ENCODE assay signal across 15 mouse cellular contexts in the genomic region with DNA sequence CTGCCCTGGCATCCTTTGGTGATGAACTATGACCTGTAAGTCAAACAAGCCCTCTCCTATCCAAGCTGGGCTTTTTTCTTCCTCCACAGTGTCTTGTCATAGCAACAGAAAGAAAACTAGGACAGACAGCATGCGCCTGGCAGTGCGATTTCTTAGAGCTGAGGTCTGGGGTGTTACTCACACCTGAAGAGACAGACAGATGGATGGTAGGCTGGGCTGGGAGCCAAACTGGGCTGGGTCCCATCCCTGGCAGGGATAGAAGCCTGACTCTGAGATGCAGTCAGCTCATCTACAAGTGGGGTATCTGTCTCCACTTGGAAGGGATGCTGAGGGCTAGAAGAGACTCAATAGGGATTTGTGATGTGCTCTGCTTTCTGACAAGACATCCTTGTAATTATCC. TPM values are rescaled to one million over a fixed set of nuclear protein-coding genes. Genes with fewer than 3 reads are reported as not detected.
A peak's percentile ranks its signal among the peaks of the same experiment; 100 is the strongest.
DNase-seq lines count a peak whose midpoint lies in the region; ATAC-seq and TF ChIP-seq lines count a peak whose summit lies in the region.
"Had no signal": no experiment of that assay in that cellular context is flagged by ENCODE, and none has a peak within 500 bp of the region (broad histone marks: within the 10 kb centered on the region; RNA-seq: fewer than 3 reads in every experiment).

No protein-coding gene starts in this region.

- H3K4me3 ChIP-seq in midbrain, postnatal 0 days (ENCODE audit: low read depth, low read length): no peak overlapping the region
- H3K4me3 ChIP-seq in midbrain, embryonic 16.5 days (ENCODE audit: low read depth, low read length): no peak overlapping the region
- no peak overlapping the region for H3K4me3 ChIP-seq in liver, postnatal 0 days (ENCODE audit: low read depth, low read length)
- H3K4me3 ChIP-seq: embryonic facial prominence, embryonic 13.5 days; layer of hippocampus, adult 2 months; liver, embryonic 13.5 days; myocyte; stomach, embryonic 15.5 days had no signal

- no peak for ATAC-seq in midbrain, postnatal 0 days (ENCODE audit: low FRiP score)
- ATAC-seq in midbrain, embryonic 16.5 days: no peak
- ATAC-seq in liver, postnatal 0 days: no peak

- no peak overlapping the region for H3K27ac ChIP-seq in midbrain, postnatal 0 days (ENCODE audit: low read depth, low read length)
- no peak overlapping the region for H3K27ac ChIP-seq in midbrain, embryonic 16.5 days (ENCODE audit: low read length)
- no peak overlapping the region for H3K27ac ChIP-seq in liver, postnatal 0 days (ENCODE audit: low read depth)
- H3K27ac ChIP-seq: embryonic facial prominence, embryonic 13.5 days; layer of hippocampus, adult 2 months; liver, embryonic 13.5 days; stomach, embryonic 15.5 days had no signal

- intact Hi-C loops in left cerebral cortex, postnatal 10 days (cut with DNase I): loop anchor here (5.0 to 10.0 kb wide), 4 partner anchors 83 to 266 kb away; no protein-coding TSS in a partner anchor

- DNase-seq in midbrain, postnatal 0 days (ENCODE audit: low spot score): peak; percentile 68
- DNase-seq in cerebellum, postnatal 14 days: peak; percentile 96 to 97
- peak; percentile 67 to 68 for DNase-seq in left cerebral cortex, postnatal 10 days (ENCODE audit: extremely low spot score in 1 of 2, low spot score in 2 of 2)
- DNase-seq in telencephalon, adult 2 months (ENCODE audit: low read depth, low spot score): peak; percentile 63
- DNase-seq in liver, postnatal 0 days: no peak
- DNase-seq in heart, postnatal 4 days: no peak
- DNase-seq in T-cell, adult 2 months (ENCODE audit: low spot score): no peak
- DNase-seq: kidney, adult 18-20 months; liver, embryonic 13.5 days; lung, postnatal 4 days had no signal

- 89% methylated on average over 2 of the region's 2 CpGs for WGBS in midbrain, postnatal 0 days
- 100% methylated on average over 2 of the region's 2 CpGs for WGBS in midbrain, embryonic 16.5 days
- WGBS in liver, postnatal 0 days (ENCODE audit: insufficient replicate concordance): 74% methylated on average over 2 of the region's 2 CpGs

- H3K9ac ChIP-seq in midbrain, postnatal 0 days (replicated peaks; ENCODE audit: low read length, poor library complexity, severe bottlenecking): no peak overlapping the region
- no peak overlapping the region for H3K9ac ChIP-seq in midbrain, embryonic 16.5 days (ENCODE audit: low read depth, low read length)
- H3K9ac ChIP-seq in liver, postnatal 0 days (replicated peaks): no peak overlapping the region
- H3K9ac ChIP-seq: embryonic facial prominence, embryonic 13.5 days; liver, embryonic 13.5 days; stomach, embryonic 15.5 days had no signal

- TF ChIP-seq EP300 in liver, postnatal 0 days (IDR thresholded peaks at IDR 0.05; ENCODE audit: low read depth): no peak

- H3K4me1 ChIP-seq in midbrain, postnatal 0 days (ENCODE audit: insufficient read depth, low read length): no peaks in the 10 kb centered on the region
- H3K4me1 ChIP-seq in midbrain, embryonic 16.5 days (ENCODE audit: control insufficient read depth, insufficient read depth, low read length): no peaks in the 10 kb centered on the region
- no peaks in the 10 kb centered on the region for H3K4me1 ChIP-seq in liver, postnatal 0 days (ENCODE audit: insufficient read depth)
- H3K4me1 ChIP-seq: embryonic facial prominence, embryonic 13.5 days; liver, embryonic 13.5 days; stomach, embryonic 15.5 days had no signal

- H3K4me2 ChIP-seq in midbrain, postnatal 0 days (ENCODE audit: low read depth, low read length, poor library complexity, severe bottlenecking): no peak overlapping the region
- H3K4me2 ChIP-seq in midbrain, embryonic 16.5 days (ENCODE audit: low read length): no peak overlapping the region
- no peak overlapping the region for H3K4me2 ChIP-seq in liver, postnatal 0 days (ENCODE audit: low read depth, low read length)
- H3K4me2 ChIP-seq: embryonic facial prominence, embryonic 13.5 days; liver, embryonic 13.5 days; stomach, embryonic 15.5 days had no signal

- no peaks in the 10 kb centered on the region for H3K36me3 ChIP-seq in midbrain, postnatal 0 days (ENCODE audit: insufficient read depth, low read length)
- H3K36me3 ChIP-seq in midbrain, embryonic 16.5 days (ENCODE audit: control insufficient read depth, insufficient read depth, low read length): no peaks in the 10 kb centered on the region
- H3K36me3 ChIP-seq in liver, postnatal 0 days (replicated peaks; ENCODE audit: insufficient read depth, low read length): no peaks in the 10 kb centered on the region
- H3K36me3 ChIP-seq: embryonic facial prominence, embryonic 13.5 days; liver, embryonic 13.5 days; stomach, embryonic 15.5 days had no signal

- H3K9me3 ChIP-seq in midbrain, postnatal 0 days (ENCODE audit: low read length): no peaks in the 10 kb centered on the region
- H3K9me3 ChIP-seq in midbrain, embryonic 16.5 days (replicated peaks; ENCODE audit: control insufficient read depth, low read length, poor library complexity, severe bottlenecking): no peaks in the 10 kb centered on the region
- H3K9me3 ChIP-seq in liver, postnatal 0 days (ENCODE audit: low read length): peaks cover 5% of the 10 kb centered on the region; the same call in 1 of the 2 replicates
- H3K9me3 ChIP-seq: embryonic facial prominence, embryonic 13.5 days; liver, embryonic 13.5 days; stomach, embryonic 15.5 days had no signal

- TF ChIP-seq CTCF in midbrain, postnatal 0 days (IDR thresholded peaks at IDR 0.05): no peak
- TF ChIP-seq CTCF in liver, postnatal 0 days (IDR thresholded peaks at IDR 0.05; ENCODE audit: low read depth): no peak

- H3K27me3 ChIP-seq in midbrain, postnatal 0 days (ENCODE audit: insufficient read depth, low read length): no peaks in the 10 kb centered on the region
- no peaks in the 10 kb centered on the region for H3K27me3 ChIP-seq in midbrain, embryonic 16.5 days (ENCODE audit: control insufficient read depth, insufficient read depth, low read depth, low read length)
- no peaks in the 10 kb centered on the region for H3K27me3 ChIP-seq in liver, postnatal 0 days (ENCODE audit: insufficient read depth, low read length)
- H3K27me3 ChIP-seq: embryonic facial prominence, embryonic 13.5 days; liver, embryonic 13.5 days; stomach, embryonic 15.5 days had no signal

RNA-seq across cellular contexts. Expression of gene Man2b2, which starts 8.6 kb away (rescaled TPM):
- total RNA-seq in midbrain, postnatal 0 days (2014; rRNA removed): 22.6 and 26.2 TPM in 2 replicates
- polyA plus RNA-seq in midbrain, postnatal 0 days (2015; fragmentation: Nextera tagmentation; extraction: Ambion mirVana): 15.6 and 15.8 TPM in 2 replicates
- polyA plus RNA-seq in midbrain, embryonic 16.5 days (2015; fragmentation: Nextera tagmentation; extraction: Ambion mirVana): 11.5 and 11.6 TPM in 2 replicates
- 10 to 100 TPM; 18.2 to 23.1 TPM for total RNA-seq in left cerebral cortex, postnatal 10 days (2021)
- polyA plus RNA-seq in liver, postnatal 0 days (2015; fragmentation: Nextera tagmentation; extraction: Ambion mirVana): 15.2 and 17.0 TPM in 2 replicates
- total RNA-seq in heart, postnatal 4 days (2021): 10 to 100 TPM; 19.2 to 19.7 TPM

RNA-seq across cellular contexts. Expression of gene Ppp2r2c, which starts 29.3 kb away (rescaled TPM):
- 205 and 231 TPM in 2 replicates for total RNA-seq in midbrain, postnatal 0 days (2014; rRNA removed)
- polyA plus RNA-seq in midbrain, postnatal 0 days (2015; fragmentation: Nextera tagmentation; extraction: Ambion mirVana): 89.0 and 91.8 TPM in 2 replicates
- 56.8 and 61.1 TPM in 2 replicates for polyA plus RNA-seq in midbrain, embryonic 16.5 days (2015; fragmentation: Nextera tagmentation; extraction: Ambion mirVana)
- 100 to 1,000 TPM; 380 to 391 TPM for total RNA-seq in left cerebral cortex, postnatal 10 days (2021)
- not detected in 2 replicates for polyA plus RNA-seq in liver, postnatal 0 days (2015; fragmentation: Nextera tagmentation; extraction: Ambion mirVana)
- under 1 TPM; 0.19 to 0.25 TPM for total RNA-seq in heart, postnatal 4 days (2021)

RNA-seq across cellular contexts. Expression of gene Mrfap1, which starts 42.5 kb away (rescaled TPM):
- 288 and 318 TPM in 2 replicates for total RNA-seq in midbrain, postnatal 0 days (2014; rRNA removed)
- 425 and 441 TPM in 2 replicates for polyA plus RNA-seq in midbrain, postnatal 0 days (2015; fragmentation: Nextera tagmentation; extraction: Ambion mirVana)
- 278 and 289 TPM in 2 replicates for polyA plus RNA-seq in midbrain, embryonic 16.5 days (2015; fragmentation: Nextera tagmentation; extraction: Ambion mirVana)
- total RNA-seq in left cerebral cortex, postnatal 10 days (2021): 100 to 1,000 TPM; 454 to 457 TPM
- polyA plus RNA-seq in liver, postnatal 0 days (2015; fragmentation: Nextera tagmentation; extraction: Ambion mirVana): 153 and 164 TPM in 2 replicates
- total RNA-seq in heart, postnatal 4 days (2021): 100 to 1,000 TPM; 306 to 323 TPM

Comparison
In these comparisons a context has a peak if more than half of its experiments do, and no peak if none do; other contexts are left out.
1. DNase-seq: peak in midbrain, postnatal 0 days (single experiment), cerebellum, postnatal 14 days (2 of 2), left cerebral cortex, postnatal 10 days (2 of 2) and telencephalon, adult 2 months (single experiment); none in liver, postnatal 0 days (single experiment), heart, postnatal 4 days (single experiment) and T-cell, adult 2 months (single experiment).
2. RNA of gene Ppp2r2c, which starts 29.3 kb away (total RNA-seq): 380 to 391 TPM in left cerebral cortex, postnatal 10 days and 205 to 231 TPM in midbrain, postnatal 0 days; 0.19 to 0.25 TPM in heart, postnatal 4 days; every median in the first group is over 100 times any median in the second.